Mouse (Mus musculus) brain, embryonic 14.5 days (tissue): ENCODE measurements around the gene Sept1.

Source experiments
- CTCF ChIP-seq: fragments of 200-500 bp; IDR thresholded peaks from 2 replicates; pipeline ENCODE4 v1.5.1; 2012; ENCODE audit warnings: inconsistent platforms, mild to moderate bottlenecking, moderate library complexity, borderline replicate concordance; ENCODE audit not compliant: insufficient read depth, insufficient read length; ENCODE audit errors: extremely low read depth
- POLR2A ChIP-seq: fragments of 200-500 bp; IDR thresholded peaks from 2 replicates; pipeline ENCODE4 v1.6.1; 2012; ENCODE audit warnings: mild to moderate bottlenecking, inconsistent platforms, borderline replicate concordance; ENCODE audit not compliant: poor library complexity, insufficient read depth, insufficient read length, severe bottlenecking; ENCODE audit errors: extremely low read depth

DNA sequence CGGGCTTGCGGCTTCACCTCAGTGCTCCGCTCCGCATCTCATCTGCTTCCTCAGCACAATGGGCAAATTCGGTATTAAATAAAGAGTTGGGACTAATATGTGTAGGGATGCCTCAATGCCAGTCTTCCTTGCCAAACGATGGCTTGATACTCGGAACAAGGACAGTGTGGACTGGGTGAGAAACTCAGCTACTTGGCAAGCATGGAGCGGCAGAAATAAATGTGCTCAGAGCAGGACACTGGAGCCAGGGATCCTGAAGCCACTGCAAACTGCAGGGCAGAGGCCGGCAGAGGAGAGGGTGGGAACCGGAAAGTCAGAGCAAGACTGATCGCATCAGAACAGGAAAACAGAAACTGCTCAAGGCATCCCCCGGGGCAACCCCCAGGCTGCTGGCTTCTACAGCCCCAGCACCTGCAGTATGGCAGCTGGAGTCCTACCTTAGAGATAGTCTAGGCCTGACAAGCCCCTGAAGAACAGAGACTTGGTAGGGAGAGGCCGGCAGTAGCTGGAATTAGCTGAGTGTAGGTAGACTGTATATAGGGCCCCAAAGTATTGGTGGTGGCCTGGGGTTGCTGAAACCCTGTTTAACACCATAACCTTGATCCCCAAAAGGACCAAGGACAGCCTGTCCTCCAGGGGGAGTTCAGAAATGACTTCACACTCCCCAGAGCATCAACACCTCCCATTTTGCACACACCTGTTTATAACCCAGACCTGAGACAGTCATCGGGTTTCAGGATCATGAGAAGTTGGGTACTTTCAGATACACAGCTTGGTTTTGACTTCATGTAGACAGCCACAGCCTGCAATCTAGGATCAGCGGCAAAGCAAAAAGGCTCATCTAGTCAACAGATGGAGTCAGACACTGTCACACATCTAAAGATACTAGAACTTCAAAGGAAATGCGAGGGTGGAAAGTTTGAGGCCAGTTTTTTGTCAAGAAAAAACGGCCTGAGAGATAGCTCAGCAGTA, 44.3 kb downstream of the Sept1 start:
- TF ChIP-seq CTCF (no peak), POLR2A (no peak)
